Mouse (Mus musculus) monocyte, adult 5-6 weeks (primary cell): ENCODE measurements around the gene Hsd3b2. TPM values are rescaled to one million over a fixed set of nuclear protein-coding genes. Genes with fewer than 3 reads are reported as not detected.
"Not testable (repeated sequence)": the region's sequence is repeated elsewhere in the genome, so short reads cannot be mapped to it uniquely, and the experiment has no call there.

ENCODE experiments used
- ATAC-seq: fragments of 153-309, 156-312 bp; replicated peaks from 2 replicates; pipeline ENCODE4 v1.8.0; 2017; ENCODE audit warnings: mild to moderate bottlenecking; ENCODE audit not compliant: low TSS enrichment, insufficient number of reproducible peaks, severe bottlenecking, poor library complexity, low FRiP score
- total RNA-seq: library from RNA; stranded (forward); fragments of 200-1000, 200-491, 200-594 nt; gene quantifications from 3 replicates; pipeline ENCODE4 v1.2.3, GENCODE M21; 2017

Hsd3b2 gene
- total RNA-seq, result not detected in 3 replicates

- no peak for ATAC-seq
Observed at GRCm38 (mm10) chr3:98724376-98724775, at the start of gene Hsd3b2. Hsd3b2 (minus strand) TSS chr3:98724543.

DNA sequence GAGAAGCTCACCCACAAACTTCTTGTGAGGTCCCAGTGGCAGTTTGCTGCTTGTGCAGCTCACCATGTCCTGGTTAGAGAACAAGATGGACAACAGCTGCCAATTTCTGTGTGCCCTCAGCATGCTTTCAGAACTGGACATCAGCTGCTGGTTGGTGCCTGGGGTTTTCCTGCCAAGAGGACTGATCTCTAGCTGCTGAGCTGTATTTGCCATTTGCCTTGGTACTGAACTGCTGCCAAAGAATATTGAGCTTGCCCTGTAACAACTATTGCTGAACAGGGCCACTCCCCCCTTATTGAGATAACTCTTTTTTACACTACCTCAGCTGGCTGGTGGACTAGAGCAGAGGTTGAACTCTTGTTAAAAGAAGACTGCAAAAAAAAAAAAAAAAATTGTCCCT is 39.8 kb upstream of the Hsd3b2 start:
- ATAC-seq, result no peak

DNA sequence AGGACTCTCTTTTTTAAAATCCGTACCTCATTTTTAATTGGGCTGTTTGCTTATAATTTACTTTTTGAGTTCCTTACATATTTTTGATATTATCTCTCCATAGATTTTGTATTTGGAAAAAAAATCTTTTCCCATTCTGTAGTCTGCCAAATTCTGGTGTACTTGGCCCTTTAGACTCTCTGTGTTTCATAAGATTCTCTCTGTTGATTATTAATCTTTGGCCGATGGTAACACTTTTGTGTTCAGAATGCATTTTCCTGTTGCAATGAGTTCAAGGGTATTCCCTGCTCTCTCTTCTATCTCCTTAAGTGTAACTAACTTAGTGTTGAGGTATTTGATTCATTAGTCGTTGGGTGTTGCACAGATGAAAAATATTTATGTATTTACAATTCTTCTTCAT is 32.5 kb upstream of the Hsd3b2 start:
- no peak for ATAC-seq

- no peak for ATAC-seq
Observed at GRCm38 (mm10) chr3:98752171-98752570, 27.8 kb upstream of the Hsd3b2 start.

DNA sequence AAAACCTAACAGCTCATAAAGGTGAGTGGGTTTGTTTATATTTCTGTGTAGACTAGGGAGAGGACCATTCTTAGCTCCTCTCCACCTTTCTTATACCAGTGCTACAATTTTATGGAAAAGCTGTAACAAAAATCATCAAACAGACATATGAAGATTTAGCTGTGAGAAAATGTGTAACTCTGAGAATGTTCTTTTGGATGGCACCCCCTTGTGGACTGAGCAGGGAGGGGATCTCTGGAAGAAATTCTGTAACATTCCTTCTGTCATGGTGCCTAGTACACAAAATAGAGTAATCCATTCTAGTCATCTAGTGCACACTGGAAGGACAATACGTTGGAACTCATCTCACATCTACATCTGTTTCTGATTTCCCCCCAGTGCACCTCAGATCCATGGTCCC is 16.7 kb upstream of the Hsd3b2 start:
- not testable (repeated sequence) for ATAC-seq

DNA sequence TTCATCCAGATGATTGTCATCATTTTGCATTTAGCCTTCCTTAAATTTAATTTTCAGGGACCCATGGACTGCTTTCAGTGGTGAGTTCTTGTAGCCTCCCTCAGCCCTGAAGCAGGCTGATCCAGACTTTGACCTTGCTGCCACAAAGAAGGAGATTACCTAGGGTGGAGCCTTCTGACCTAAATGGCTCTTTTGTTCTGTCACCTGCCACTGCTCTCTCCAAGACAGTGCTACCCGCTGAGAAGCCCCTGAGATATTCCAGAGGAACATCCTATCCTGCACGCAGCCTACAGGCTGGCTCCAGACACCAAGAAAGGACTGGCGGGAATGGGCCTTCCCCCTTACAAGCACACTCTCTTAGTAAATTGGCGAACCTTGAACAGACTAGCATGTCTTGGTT is 10.0 kb upstream of the Hsd3b2 start:
- no peak for ATAC-seq

- ATAC-seq, result no peak
Observed at GRCm38 (mm10) chr3:98733724-98734123, 9.4 kb upstream of the Hsd3b2 start.

DNA sequence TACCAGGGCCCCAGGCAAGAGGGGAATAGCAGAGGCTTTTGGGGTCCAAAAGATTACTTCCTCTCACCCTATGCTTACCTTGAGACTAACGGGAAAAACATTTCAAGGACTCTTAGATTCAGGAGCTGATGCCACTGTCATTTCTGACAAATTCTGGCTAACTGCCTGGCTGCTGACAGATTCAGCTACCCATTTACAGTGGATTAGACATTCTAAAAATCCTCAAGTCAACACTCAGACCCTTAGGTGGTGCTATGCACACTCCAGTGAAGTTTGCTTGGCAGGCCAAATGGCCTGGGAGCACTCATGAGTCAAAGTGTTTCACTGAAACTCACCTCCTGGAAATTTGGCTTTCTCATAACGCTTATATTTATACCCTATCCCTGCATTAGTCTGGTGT is 1.9 kb upstream of the Hsd3b2 start:
- ATAC-seq, result no peak

DNA sequence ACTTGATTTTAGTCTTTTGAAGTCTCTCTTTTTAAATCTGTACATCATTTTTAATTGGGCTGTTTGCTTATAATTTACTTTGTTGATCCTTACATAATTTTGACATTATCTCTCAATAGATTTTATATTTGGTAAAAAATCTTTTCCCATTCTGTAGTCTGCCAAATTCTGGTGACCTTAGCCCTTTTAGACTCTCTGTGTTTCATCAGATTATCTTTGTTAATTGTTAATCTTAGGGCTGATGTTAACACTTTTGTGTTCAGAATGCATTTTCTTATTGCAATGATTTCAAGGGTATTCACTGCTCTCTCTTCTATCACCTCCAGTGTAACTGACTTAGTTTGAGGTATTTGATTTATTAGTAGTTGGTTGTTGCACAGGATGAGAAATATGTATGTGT is 3.6 kb downstream of the Hsd3b2 start:
- ATAC-seq, result no peak

- ATAC-seq, result no peak
Observed at GRCm38 (mm10) chr3:98682401-98682800, 41.9 kb downstream of the Hsd3b2 start.

GRCm38 (mm10) chr3:98680786-98681185 is 43.6 kb downstream of the Hsd3b2 start:
- ATAC-seq, result no peak

Other genes with a start within 250 kb of the Hsd3b2 start
- not detected in 3 replicates for gene Hsd3b4, start 214.0 kb downstream of the Hsd3b2 start, total RNA-seq
- gene Gm10681, start 135.7 kb downstream of the Hsd3b2 start, total RNA-seq, result not detected in 3 replicates
- gene Hsd3b5, start 94.3 kb downstream of the Hsd3b2 start, total RNA-seq, result not detected in 3 replicates
- not detected in 3 replicates for gene Hsd3b3, start 38.6 kb upstream of the Hsd3b2 start, total RNA-seq
- gene Hsd3b6, start 89.9 kb upstream of the Hsd3b2 start, total RNA-seq, result not detected in 3 replicates
- not detected in 3 replicates for gene Hsd3b1, start 135.3 kb upstream of the Hsd3b2 start, total RNA-seq
- gene Hao2, start 168.7 kb upstream of the Hsd3b2 start, total RNA-seq, result not detected in 3 replicates